Mouse (Mus musculus): ENCODE data around the gene Pparg. TPM values are rescaled to one million over a fixed set of nuclear protein-coding genes. Genes with fewer than 3 reads are reported as not detected.
A peak's percentile ranks its signal among the peaks of the same experiment; 100 is the strongest.

Pparg gene
- polyA plus RNA-seq, 1 experiment from 2014 or later = 80.3 TPM

DNA sequence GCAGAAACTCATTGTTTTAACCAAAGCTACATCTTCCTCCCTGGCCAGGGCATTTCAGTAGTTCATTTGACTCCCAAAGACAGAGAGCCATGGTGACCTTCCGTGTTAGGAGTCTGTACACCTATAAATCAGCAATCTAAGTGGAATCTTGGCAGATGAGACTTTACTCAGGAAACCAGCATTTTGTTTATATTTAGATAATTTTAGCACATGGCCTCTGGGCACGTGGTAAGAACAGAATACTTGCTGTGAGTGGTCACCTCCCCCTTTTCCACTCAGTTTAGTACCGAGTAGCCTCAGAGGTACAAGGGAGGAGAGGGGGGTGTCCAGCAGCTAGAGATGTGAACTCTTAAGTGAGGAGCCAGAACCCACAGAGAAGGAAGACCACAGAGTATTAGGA, 36.2 kb downstream of the Pparg start:
- Histone ChIP-seq H3K27ac (no peak overlapping the region), H3K79me2 (ENCODE audit: inconsistent target) (no peaks in the 10 kb centered on the region; the same call in 1 of the 2 replicates), H3K36me3 (ENCODE audit: inconsistent target) (no peaks in the 10 kb centered on the region), H3K4me3 (ENCODE audit: inconsistent target) (no peak overlapping the region)
- 92% methylated on average over 2 of the region's 3 CpGs for WGBS (ENCODE audit: missing documents)

DNA sequence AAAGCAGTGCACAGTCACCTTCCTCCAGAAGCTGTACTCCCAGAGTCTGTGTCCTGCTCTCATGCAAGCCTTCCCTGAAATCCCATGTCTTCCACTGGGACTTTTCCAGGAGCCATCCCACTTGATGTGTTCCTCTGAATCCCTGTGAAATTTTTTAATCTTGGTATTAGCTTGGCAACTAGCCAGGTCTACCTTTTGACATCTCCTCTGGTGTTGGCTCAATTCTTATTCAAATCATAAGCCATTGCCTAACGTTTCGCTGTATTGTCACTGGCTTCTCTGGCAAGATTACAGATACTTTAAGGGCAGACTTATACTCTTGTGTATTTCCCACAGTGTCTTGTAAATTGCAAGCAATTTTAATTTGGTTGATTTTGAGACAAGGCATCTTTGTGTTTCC, 43.6 kb downstream of the Pparg start:
- 100% methylated on average over 2 of the region's 2 CpGs for WGBS (ENCODE audit: missing documents)
- H3K36me3 ChIP-seq (ENCODE audit: inconsistent target) = 0 out of 2 replicates have a peak, but pooled peaks cover 4% of the 10 kb centered on the region
- H3K4me3 ChIP-seq (ENCODE audit: inconsistent target) = no peak overlapping the region
- H3K27ac ChIP-seq = no peak overlapping the region
- H3K79me2 ChIP-seq (ENCODE audit: inconsistent target) = peaks cover 4% of the 10 kb centered on the region; the same call in 1 of the 2 replicates

DNA sequence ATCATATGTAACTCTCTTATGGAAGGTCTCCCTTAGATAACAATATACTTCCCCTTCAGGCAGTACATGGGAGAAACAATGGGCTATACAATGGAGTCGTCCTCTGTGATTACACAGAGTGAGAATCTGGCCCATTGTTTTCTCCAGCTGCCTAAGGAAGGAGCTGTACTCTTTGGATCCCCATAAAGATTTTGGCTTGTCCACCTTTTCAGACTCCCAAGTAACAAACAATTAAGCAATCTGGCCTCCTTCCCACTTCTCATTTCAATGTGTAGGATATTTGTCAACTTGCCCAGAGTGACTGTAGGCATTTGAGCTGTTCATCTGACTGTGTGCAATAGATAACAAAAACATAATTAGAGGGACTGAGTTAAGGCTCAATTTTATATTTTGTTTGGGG, 50.7 kb downstream of the Pparg start:
- H3K27ac ChIP-seq = no peak overlapping the region
- 78% methylated on average over 1 of the region's 1 CpGs for WGBS (ENCODE audit: missing documents)
- no peaks in the 10 kb centered on the region for H3K36me3 ChIP-seq (ENCODE audit: inconsistent target)
- H3K4me3 ChIP-seq (ENCODE audit: inconsistent target) = no peak overlapping the region
- H3K79me2 ChIP-seq (ENCODE audit: inconsistent target) = no peaks in the 10 kb centered on the region; the same call in 1 of the 2 replicates

DNA sequence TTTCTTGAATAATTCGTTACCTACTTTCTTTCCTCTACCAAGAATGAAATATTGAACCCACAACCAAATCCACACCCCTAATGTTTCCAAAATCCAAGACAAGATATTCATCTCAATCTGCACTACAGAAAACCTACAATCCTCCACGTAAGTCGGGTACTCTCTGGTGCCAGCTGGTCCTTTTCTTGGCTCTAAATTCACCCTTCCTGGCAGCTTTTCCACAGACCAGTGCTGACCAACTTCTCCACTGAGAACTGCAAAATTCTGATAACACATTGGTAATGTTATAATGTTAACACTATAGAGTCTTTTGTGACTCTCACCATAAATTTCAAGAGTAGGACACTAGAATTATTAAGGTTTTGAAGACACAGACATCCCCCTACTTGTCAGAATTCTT, 57.4 kb downstream of the Pparg start:
- H3K4me3 ChIP-seq (ENCODE audit: inconsistent target) = no peak overlapping the region
- H3K79me2 ChIP-seq (ENCODE audit: inconsistent target) = no peaks in the 10 kb centered on the region; the same call in 1 of the 2 replicates
- 0 out of 2 replicates have a peak, but pooled peaks cover 4% of the 10 kb centered on the region for H3K36me3 ChIP-seq (ENCODE audit: inconsistent target)
- H3K27ac ChIP-seq = no peak overlapping the region
- WGBS (ENCODE audit: missing documents) = 100% methylated on average over 3 of the region's 3 CpGs

DNA sequence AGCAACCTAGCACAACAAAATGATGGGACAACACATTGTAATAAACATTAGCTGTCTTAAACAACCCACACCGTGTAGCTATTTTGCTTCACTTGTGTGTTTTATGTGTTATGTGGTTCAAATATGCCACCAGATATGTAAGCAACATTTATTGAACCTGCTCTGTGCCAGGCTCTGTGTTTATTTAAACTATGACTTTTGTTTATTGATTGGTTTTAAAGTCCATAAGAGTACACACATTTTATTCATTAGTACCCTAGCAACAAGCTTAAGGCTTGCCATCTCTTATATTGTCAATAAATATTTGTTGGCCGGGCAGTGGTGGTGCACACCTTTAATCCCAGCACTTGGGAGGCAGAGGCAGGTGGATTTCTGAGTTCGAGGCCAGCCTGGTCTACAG, 58.2 kb downstream of the Pparg start:
- no peaks in the 10 kb centered on the region; the same call in 1 of the 2 replicates for H3K79me2 ChIP-seq (ENCODE audit: inconsistent target)
- H3K36me3 ChIP-seq (ENCODE audit: inconsistent target) = 0 out of 2 replicates have a peak, but pooled peaks cover 4% of the 10 kb centered on the region
- H3K27ac ChIP-seq = no peak overlapping the region
- no peak overlapping the region for H3K4me3 ChIP-seq (ENCODE audit: inconsistent target)
- WGBS (ENCODE audit: missing documents) = 100% methylated on average over 2 of the region's 3 CpGs

DNA sequence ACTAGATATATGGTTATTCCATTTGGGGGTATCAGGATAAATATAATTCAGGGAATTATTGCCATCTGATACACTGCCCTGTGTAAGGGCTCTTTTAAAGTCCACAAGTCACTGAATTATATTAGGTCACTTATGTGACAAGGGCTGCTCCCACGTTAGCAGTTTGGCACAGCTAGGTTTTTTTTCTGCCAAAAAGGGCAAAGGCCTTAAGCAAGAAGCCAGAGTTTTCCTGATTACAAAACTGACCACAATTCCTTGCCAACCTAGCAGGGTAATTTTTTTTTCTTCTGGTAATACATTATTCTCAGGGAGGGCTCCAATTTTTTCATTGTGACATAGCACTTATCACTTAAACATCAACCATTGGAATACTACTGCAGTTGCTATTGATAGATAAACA, 60.2 kb downstream of the Pparg start:
- H3K27ac ChIP-seq = no peak overlapping the region
- H3K4me3 ChIP-seq (ENCODE audit: inconsistent target) = no peak overlapping the region
- H3K79me2 ChIP-seq (ENCODE audit: inconsistent target) = no peaks in the 10 kb centered on the region
- WGBS (ENCODE audit: missing documents) = 30% methylated on average over 1 of the region's 1 CpGs
- H3K36me3 ChIP-seq (ENCODE audit: inconsistent target) = 0 out of 2 replicates have a peak, but pooled peaks cover 4% of the 10 kb centered on the region

DNA sequence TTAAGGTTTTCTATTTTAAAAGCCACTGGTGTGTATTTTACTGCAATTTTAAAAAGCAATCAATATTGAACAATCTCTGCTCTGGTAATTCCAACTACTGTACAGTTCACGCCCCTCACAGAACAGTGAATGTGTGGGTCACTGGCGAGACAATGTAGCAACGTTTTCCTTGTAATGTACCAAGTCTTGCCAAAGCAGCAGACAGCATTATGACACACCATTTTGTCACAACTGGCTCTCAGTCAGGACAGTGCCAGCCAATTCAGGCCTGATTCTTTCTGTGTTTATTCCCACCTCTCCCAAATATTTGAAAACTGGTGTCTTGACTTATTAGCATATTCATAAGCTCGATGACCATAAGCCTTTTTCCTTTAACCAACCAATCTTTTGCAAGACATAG, 60.9 kb downstream of the Pparg start:
- Histone ChIP-seq H3K79me2 (ENCODE audit: inconsistent target) (no peaks in the 10 kb centered on the region), H3K27ac (no peak overlapping the region), H3K4me3 (ENCODE audit: inconsistent target) (no peak overlapping the region), H3K36me3 (ENCODE audit: inconsistent target) (0 out of 2 replicates have a peak, but pooled peaks cover 4% of the 10 kb centered on the region)
- WGBS (ENCODE audit: missing documents) = 74% methylated on average over 4 of the region's 4 CpGs

DNA sequence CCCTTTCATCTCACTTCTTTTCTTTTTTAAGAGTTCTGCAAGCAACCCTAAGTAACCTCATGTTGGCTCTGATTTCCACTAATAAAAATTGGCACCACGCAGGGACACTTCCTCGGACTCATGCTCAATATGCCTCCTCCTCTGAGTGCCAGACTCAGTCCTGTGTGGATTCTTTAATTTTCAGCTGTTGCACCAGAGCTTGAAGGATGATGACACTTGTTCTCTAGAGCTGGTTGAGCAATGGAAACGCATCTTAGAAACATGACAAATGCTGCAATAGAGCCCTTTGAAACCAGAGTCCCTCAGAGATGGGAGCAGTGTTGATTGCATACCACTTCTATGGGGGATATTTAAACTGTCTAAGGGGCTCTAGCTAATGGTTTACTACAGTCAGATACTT, 63.7 kb downstream of the Pparg start:
- Histone ChIP-seq H3K36me3 (ENCODE audit: inconsistent target) (no peaks in the 10 kb centered on the region), H3K4me3 (ENCODE audit: inconsistent target) (no peak overlapping the region), H3K27ac (no peak overlapping the region), H3K79me2 (ENCODE audit: inconsistent target) (no peaks in the 10 kb centered on the region)
- WGBS (ENCODE audit: missing documents) = 56% methylated on average over 3 of the region's 3 CpGs

DNA sequence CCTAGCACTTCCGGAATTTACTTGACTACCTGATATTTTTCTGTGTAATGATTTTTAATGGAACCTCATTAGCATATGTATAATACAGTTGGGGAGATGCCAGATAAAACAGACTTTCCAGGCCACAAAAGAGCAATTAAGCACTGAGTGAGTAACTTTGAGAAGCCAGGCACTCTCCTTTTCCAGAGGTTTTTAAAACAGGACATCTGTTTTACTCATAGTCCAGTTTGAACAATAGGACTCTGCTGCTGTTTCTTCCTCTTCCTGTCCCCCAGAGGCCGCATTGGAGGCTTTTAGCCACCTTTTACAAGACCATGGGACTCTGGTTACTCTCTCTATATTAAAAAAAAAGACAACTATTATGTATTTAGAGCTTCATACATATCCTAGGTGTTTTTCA, 72.0 kb downstream of the Pparg start:
- 70% methylated on average over 2 of the region's 2 CpGs for WGBS (ENCODE audit: missing documents)

DNA sequence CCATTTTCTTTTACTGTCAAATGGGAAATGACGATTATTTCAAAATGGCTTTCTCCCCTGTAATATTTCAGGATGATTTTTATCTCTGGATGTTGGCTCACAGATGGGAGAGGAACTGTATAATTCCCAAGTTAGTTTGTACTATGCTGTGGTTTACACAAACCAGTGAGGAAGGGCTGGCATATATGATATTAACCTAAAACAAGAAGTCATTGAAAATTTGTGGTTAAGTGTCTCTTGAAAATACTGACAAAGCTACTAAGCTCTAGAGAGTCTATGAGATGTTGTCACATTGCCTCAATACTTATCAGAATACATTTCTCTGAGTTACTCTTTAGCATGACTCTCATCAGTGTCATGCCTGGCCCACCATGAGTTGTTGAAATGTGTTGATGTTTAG, 73.3 kb downstream of the Pparg start:
- whole genome bisulfite sequencing (ENCODE audit: missing documents) = 0% methylated on average over 1 of the region's 1 CpGs
- Histone ChIP-seq H3K27ac (no peak overlapping the region), H3K36me3 (ENCODE audit: inconsistent target) (no peaks in the 10 kb centered on the region), H3K4me3 (ENCODE audit: inconsistent target) (no peak overlapping the region), H3K79me2 (ENCODE audit: inconsistent target) (no peaks in the 10 kb centered on the region)

More for the DNA sequence above, 72.0 kb downstream of the Pparg start:
- H3K79me2 ChIP-seq (ENCODE audit: inconsistent target) = no peaks in the 10 kb centered on the region
- H3K36me3 ChIP-seq (ENCODE audit: inconsistent target) = no peaks in the 10 kb centered on the region
- H3K4me3 ChIP-seq (ENCODE audit: inconsistent target) = no peak overlapping the region
- H3K27ac ChIP-seq = no peak overlapping the region

DNA sequence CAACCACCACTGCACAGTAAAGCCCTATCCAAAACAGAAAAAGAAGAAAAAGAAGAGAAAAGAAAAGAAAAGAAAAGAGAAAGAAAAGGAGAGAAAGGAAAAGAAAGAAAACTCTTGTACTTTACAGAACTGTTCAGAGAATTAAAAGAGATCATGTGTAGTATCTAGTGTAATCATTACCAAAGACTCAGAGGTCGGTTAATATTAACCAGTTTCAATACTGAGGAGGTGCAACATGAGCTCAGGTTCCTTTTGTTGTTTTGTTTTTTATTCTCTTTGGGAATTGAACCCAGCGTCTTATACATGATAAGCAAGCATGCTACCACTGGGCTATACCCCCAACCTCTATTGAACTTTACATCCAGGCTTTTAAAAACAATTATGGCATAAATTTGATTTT, 74.1 kb downstream of the Pparg start:
- 87% methylated on average over 2 of the region's 2 CpGs for WGBS (ENCODE audit: missing documents)
- Histone ChIP-seq H3K36me3 (ENCODE audit: inconsistent target) (no peaks in the 10 kb centered on the region), H3K79me2 (ENCODE audit: inconsistent target) (no peaks in the 10 kb centered on the region), H3K27ac (no peak overlapping the region), H3K4me3 (ENCODE audit: inconsistent target) (no peak overlapping the region)

DNA sequence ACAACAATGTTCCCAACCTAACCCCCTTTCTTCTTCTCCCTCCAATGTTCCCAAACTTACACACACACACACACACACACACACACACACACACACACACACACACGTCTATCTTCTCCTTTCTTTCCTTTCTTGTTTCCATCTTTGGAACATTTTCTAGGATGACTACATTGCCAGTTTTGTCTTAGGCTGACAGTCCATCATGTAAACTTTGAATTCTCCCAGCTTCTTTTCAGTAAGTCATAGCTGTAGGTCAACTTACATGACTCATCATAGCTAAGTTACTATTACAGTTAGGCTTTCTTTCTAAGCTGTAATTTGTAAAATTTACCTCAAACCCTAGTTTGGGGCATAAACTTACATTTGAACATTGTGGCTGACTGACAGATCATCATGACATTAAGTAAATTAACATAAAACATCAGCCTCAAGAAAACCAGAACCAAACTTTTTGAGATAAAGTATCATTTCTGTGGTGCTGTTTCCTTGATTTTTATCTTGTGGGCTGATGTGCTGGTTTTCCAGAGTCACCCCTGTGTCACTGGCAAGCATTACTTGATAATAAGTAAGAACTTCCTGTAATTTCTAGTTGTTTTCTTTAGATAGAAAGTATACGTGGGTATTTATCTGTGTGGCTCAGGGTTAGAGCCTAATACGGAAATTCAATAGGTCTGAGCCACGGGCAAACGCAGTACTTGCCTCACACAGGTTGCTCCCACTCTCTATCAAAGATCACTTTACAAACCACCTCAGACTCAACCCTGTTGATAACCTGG, 79.7 kb downstream of the Pparg start:
- 55% methylated on average over 4 of the region's 5 CpGs for whole genome bisulfite sequencing (ENCODE audit: missing documents)
- Histone ChIP-seq H3K36me3 (ENCODE audit: inconsistent target) (peaks cover 36% of the 10 kb centered on the region), H3K4me3 (ENCODE audit: inconsistent target) (no peak overlapping the region)

DNA sequence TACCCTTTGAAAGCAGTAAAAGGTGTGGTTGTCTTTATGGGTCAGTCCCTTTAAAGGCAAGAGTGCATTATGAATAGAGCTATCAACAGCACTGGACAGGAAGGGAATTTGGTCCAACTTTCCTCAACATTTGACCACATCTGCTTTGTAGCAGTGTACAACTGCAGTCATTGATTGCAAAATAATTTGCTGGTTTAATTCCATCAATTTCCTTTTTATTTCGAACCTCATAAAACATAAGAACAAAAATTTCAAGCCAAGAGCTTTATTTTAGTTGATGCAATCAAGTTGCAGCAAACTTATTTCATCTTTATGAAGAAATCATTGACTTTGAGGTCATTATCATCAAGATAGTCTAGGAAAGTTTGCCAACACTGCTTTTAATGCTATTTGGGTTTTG, 91.8 kb downstream of the Pparg start:
- H3K79me2 ChIP-seq (ENCODE audit: inconsistent target) = no peaks in the 10 kb centered on the region
- no peak overlapping the region for H3K4me3 ChIP-seq (ENCODE audit: inconsistent target)
- H3K27ac ChIP-seq = no peak overlapping the region
- peaks cover 46% of the 10 kb centered on the region for H3K36me3 ChIP-seq (ENCODE audit: inconsistent target)
- 95% methylated on average over 1 of the region's 1 CpGs for WGBS (ENCODE audit: missing documents)

More for the DNA sequence above, 79.7 kb downstream of the Pparg start:
- H3K27ac ChIP-seq = no peak overlapping the region
- no peaks in the 10 kb centered on the region for H3K79me2 ChIP-seq (ENCODE audit: inconsistent target)

DNA sequence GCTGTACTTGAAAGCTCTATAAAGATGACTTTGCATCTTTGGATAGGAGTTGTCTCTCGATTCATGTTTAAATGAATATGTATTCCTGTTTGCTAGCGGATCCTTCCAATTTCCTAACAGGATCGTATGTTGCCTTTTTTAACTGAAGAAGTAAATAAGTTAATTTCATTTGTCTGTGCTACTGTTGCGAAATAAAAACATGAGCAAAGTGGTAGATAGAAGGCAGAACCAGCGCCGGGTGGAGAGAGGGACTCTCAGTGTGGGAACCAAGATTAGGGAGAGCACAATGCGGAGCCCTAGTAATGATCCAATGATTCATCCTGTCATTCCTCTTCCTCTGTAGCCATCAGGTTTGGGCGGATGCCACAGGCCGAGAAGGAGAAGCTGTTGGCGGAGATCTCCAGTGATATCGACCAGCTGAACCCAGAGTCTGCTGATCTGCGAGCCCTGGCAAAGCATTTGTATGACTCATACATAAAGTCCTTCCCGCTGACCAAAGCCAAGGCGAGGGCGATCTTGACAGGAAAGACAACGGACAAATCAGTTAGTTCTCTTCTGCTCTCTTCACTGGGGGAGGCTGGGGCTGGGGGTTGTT, 102.1 kb downstream of the Pparg start:
- peak overlapping the region; percentile 70 for H3K27ac ChIP-seq
- H3K4me3 ChIP-seq (ENCODE audit: inconsistent target) = no peak overlapping the region
- H3K79me2 ChIP-seq (ENCODE audit: inconsistent target) = no peaks in the 10 kb centered on the region
- H3K36me3 ChIP-seq (ENCODE audit: inconsistent target) = peaks cover 9% of the 10 kb centered on the region; the same call in 1 of the 2 replicates
- WGBS (ENCODE audit: missing documents) = 43% methylated on average over 16 of the region's 16 CpGs

DNA sequence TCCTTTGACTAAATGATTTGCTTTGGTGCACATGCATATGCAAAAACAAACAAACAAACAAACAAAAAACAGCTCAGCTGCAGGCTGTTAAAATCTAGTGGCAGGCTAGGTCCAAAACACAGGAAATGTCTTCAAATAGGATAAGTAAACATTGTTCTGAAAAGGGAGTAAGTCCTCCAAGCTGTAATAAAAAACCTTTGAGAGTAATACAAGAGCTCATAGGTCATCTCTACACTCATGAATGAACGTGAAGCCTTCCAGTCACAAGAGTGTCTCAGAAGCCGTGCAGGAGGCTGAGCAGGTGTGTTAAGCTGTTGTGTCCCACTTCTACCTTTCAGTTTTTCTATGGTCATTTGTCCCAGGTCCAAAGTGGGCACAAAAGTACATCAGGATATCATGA, 102.6 kb downstream of the Pparg start:
- H3K4me3 ChIP-seq (ENCODE audit: inconsistent target) = no peak overlapping the region
- peaks cover 6% of the 10 kb centered on the region; the same call in 1 of the 2 replicates for H3K36me3 ChIP-seq (ENCODE audit: inconsistent target)
- H3K79me2 ChIP-seq (ENCODE audit: inconsistent target) = no peaks in the 10 kb centered on the region
- 100% methylated on average over 2 of the region's 2 CpGs for WGBS (ENCODE audit: missing documents)
- peak overlapping the region; percentile 70 for H3K27ac ChIP-seq
